14 mouse cellular contexts compared by ENCODE assay signal in genomic region chr4:139242607-139242955, GRCm38 (mm10). TPM values are rescaled to one million over a fixed set of nuclear protein-coding genes. Genes with fewer than 3 reads are reported as not detected.
DNase-seq lines count a peak whose midpoint lies in the region; ATAC-seq lines count a peak whose summit lies in the region.
"Had no signal": no experiment of that assay in that cellular context is flagged by ENCODE, and none has a peak within 500 bp of the region (broad histone marks: within the 10 kb centered on the region; RNA-seq: fewer than 3 reads in every experiment).

No protein-coding gene starts in this region.

- no peak overlapping the region; the same call in 1 of the 2 replicates for H3K27ac ChIP-seq in kidney, embryonic 14.5 days (ENCODE audit: low read depth, low read length)
- peak overlapping the region; percentile 72 for H3K27ac ChIP-seq in embryonic facial prominence, embryonic 13.5 days
- peak overlapping the region; percentile 74 for H3K27ac ChIP-seq in heart, embryonic 10.5 days
- no peak overlapping the region for H3K27ac ChIP-seq in forebrain, embryonic 13.5 days
- H3K27ac ChIP-seq: hindbrain, postnatal 0 days; lung, embryonic 15.5 days had no signal

- WGBS in kidney, embryonic 14.5 days, result 36% methylated on average over 7 of the region's 7 CpGs
- 55% methylated on average over 7 of the region's 7 CpGs for WGBS in embryonic facial prominence, embryonic 13.5 days
- WGBS in heart, embryonic 10.5 days, result 51% methylated on average over 7 of the region's 7 CpGs
- WGBS in forebrain, embryonic 13.5 days, result 81% methylated on average over 7 of the region's 7 CpGs

- no peak overlapping the region for H3K9ac ChIP-seq in kidney, embryonic 14.5 days (ENCODE audit: low read depth, low read length)
- peak overlapping the region; percentile 44; the same call in 1 of the 2 replicates for H3K9ac ChIP-seq in embryonic facial prominence, embryonic 13.5 days
- no peak overlapping the region for H3K9ac ChIP-seq in forebrain, embryonic 13.5 days
- H3K9ac ChIP-seq: limb, embryonic 12.5 days; lung, embryonic 15.5 days had no signal

- H3K27me3 ChIP-seq in kidney, embryonic 14.5 days (ENCODE audit: control insufficient read depth, insufficient read depth, low read length), result no peaks in the 10 kb centered on the region
- no peaks in the 10 kb centered on the region for H3K27me3 ChIP-seq in embryonic facial prominence, embryonic 13.5 days
- no peaks in the 10 kb centered on the region for H3K27me3 ChIP-seq in heart, embryonic 10.5 days (ENCODE audit: insufficient read depth, poor library complexity, severe bottlenecking)
- H3K27me3 ChIP-seq in forebrain, embryonic 13.5 days, result no peaks in the 10 kb centered on the region
- H3K27me3 ChIP-seq: limb, embryonic 12.5 days; lung, embryonic 15.5 days had no signal

- no peak for ATAC-seq in kidney, embryonic 14.5 days (ENCODE audit: low FRiP score, low TSS enrichment)
- no peak for ATAC-seq in embryonic facial prominence, embryonic 13.5 days (ENCODE audit: insufficient number of reproducible peaks, insufficient read depth, low FRiP score, low TSS enrichment, low read depth)
- ATAC-seq in forebrain, embryonic 13.5 days, result no peak
- ATAC-seq in megakaryocyte-erythroid progenitor cell, adult 5-6 weeks (replicated peaks; ENCODE audit: low FRiP score, low TSS enrichment, poor library complexity, severe bottlenecking), result no peak
- ATAC-seq in megakaryocyte progenitor cell, adult 5-6 weeks (replicated peaks; ENCODE audit: poor library complexity), result no peak
- ATAC-seq: hindbrain, postnatal 0 days had no signal

- H3K9me3 ChIP-seq in kidney, embryonic 14.5 days (ENCODE audit: control insufficient read depth, low read length), result no peaks in the 10 kb centered on the region
- H3K9me3 ChIP-seq in embryonic facial prominence, embryonic 13.5 days, result no peaks in the 10 kb centered on the region
- no peaks in the 10 kb centered on the region for H3K9me3 ChIP-seq in heart, embryonic 10.5 days
- no peaks in the 10 kb centered on the region for H3K9me3 ChIP-seq in forebrain, embryonic 13.5 days (replicated peaks)
- H3K9me3 ChIP-seq: limb, embryonic 12.5 days; lung, embryonic 15.5 days had no signal

- no peak overlapping the region for H3K4me2 ChIP-seq in kidney, embryonic 14.5 days (replicated peaks; ENCODE audit: low read depth, low read length)
- H3K4me2 ChIP-seq in embryonic facial prominence, embryonic 13.5 days, result no peak overlapping the region
- no peak overlapping the region for H3K4me2 ChIP-seq in forebrain, embryonic 13.5 days
- H3K4me2 ChIP-seq: limb, embryonic 12.5 days; lung, embryonic 15.5 days; midbrain, embryonic 11.5 days had no signal

- peaks cover 62% of the 10 kb centered on the region for H3K4me1 ChIP-seq in kidney, embryonic 14.5 days (ENCODE audit: control insufficient read depth, insufficient read depth, low read length)
- peaks cover 98% of the 10 kb centered on the region for H3K4me1 ChIP-seq in embryonic facial prominence, embryonic 13.5 days
- H3K4me1 ChIP-seq in heart, embryonic 10.5 days, result peaks cover 71% of the 10 kb centered on the region
- peaks cover 31% of the 10 kb centered on the region for H3K4me1 ChIP-seq in forebrain, embryonic 13.5 days

- no peak overlapping the region for H3K4me3 ChIP-seq in kidney, embryonic 14.5 days (ENCODE audit: low read length)
- H3K4me3 ChIP-seq in embryonic facial prominence, embryonic 13.5 days, result no peak overlapping the region
- no peak overlapping the region for H3K4me3 ChIP-seq in heart, embryonic 10.5 days
- no peak overlapping the region for H3K4me3 ChIP-seq in forebrain, embryonic 13.5 days
- H3K4me3 ChIP-seq: erythroblast, embryonic 14.5 days; limb, embryonic 12.5 days; lung, embryonic 15.5 days had no signal

- H3K36me3 ChIP-seq in kidney, embryonic 14.5 days (ENCODE audit: control insufficient read depth, insufficient read depth, low read length), result peaks cover 27% of the 10 kb centered on the region
- H3K36me3 ChIP-seq in embryonic facial prominence, embryonic 13.5 days, result peaks cover 30% of the 10 kb centered on the region
- H3K36me3 ChIP-seq in heart, embryonic 10.5 days, result peaks cover 49% of the 10 kb centered on the region
- H3K36me3 ChIP-seq in forebrain, embryonic 13.5 days (ENCODE audit: poor library complexity, severe bottlenecking), result peaks cover 36% of the 10 kb centered on the region

- peak; percentile 37 for DNase-seq in kidney, adult 11 months
- no peak for DNase-seq in heart, embryonic 10.5 days (ENCODE audit: low spot score)
- DNase-seq in kidney, postnatal 25 days, result peak; percentile 43 to 70
- DNase-seq: cerebellum, postnatal 14 days had no signal

RNA-seq across cellular contexts. Expression of gene Capzb, which starts 49.9 kb away (rescaled TPM):
- polyA plus RNA-seq in kidney, embryonic 14.5 days (2014; fragmentation: Nextera tagmentation; extraction: Ambion mirVana), result 256 and 319 TPM in 2 replicates
- polyA plus RNA-seq in embryonic facial prominence, embryonic 13.5 days (2015; fragmentation: Nextera tagmentation; extraction: Ambion mirVana), result 396 and 424 TPM in 2 replicates
- polyA plus RNA-seq in heart, embryonic 10.5 days (2016; fragmentation: Nextera tagmentation; extraction: Ambion mirVana), result 450 and 452 TPM in 2 replicates
- polyA plus RNA-seq in forebrain, embryonic 13.5 days (2015; fragmentation: Nextera tagmentation; extraction: Ambion mirVana), result 309 TPM in 2 replicates
- 216 and 230 TPM in 2 replicates for total RNA-seq in megakaryocyte-erythroid progenitor cell, adult 5-6 weeks (2014; fragmentation: Nextera tagmentation)
- 90.1 and 113 TPM in 2 replicates for total RNA-seq in megakaryocyte-erythroid progenitor cell, adult 5-6 weeks (2017)
- 409 and 415 TPM in 2 replicates for total RNA-seq in megakaryocyte progenitor cell, adult 5-6 weeks (2015)
- 139 and 157 TPM in 2 replicates for total RNA-seq in megakaryocyte progenitor cell, adult 5-6 weeks (2017)

Comparison
In these comparisons a context has a peak if more than half of its experiments do, and no peak if none do; other contexts are left out.
1. H3K27ac ChIP-seq: peak in embryonic facial prominence, embryonic 13.5 days (single experiment) and heart, embryonic 10.5 days (single experiment); none in kidney, embryonic 14.5 days (single experiment) and forebrain, embryonic 13.5 days (single experiment).